Mouse (Mus musculus): ENCODE results near the gene Ift80. TPM values are rescaled to one million over a fixed set of nuclear protein-coding genes. Genes with fewer than 3 reads are reported as not detected.

The Ift80 gene
- polyA plus RNA-seq, 1 experiment from 2014 or later = 3.2 TPM

- no peaks in the 10 kb centered on the region for H3K4me1 ChIP-seq (ENCODE audit: insufficient read depth)
These were observed 107.2 kb downstream of the Ift80 start for GRCm38 (mm10) chr3:68897154-68897553.

GRCm38 (mm10) chr3:68895426-68895825, 108.9 kb downstream of the Ift80 start:
- Histone ChIP-seq H3K4me2 (ENCODE audit: low read depth, low read length) (no peak overlapping the region), H3K36me3 (replicated peaks; ENCODE audit: insufficient read depth, low read length) (peaks cover 3% of the 10 kb centered on the region; the same call in 1 of the 2 replicates), H3K9me3 (ENCODE audit: low read length) (no peaks in the 10 kb centered on the region), H3K4me3 (ENCODE audit: low read depth, low read length) (no peak overlapping the region), H3K27ac (ENCODE audit: low read depth) (no peak overlapping the region), H3K9ac (replicated peaks) (no peak overlapping the region), H3K4me1 (ENCODE audit: insufficient read depth) (no peaks in the 10 kb centered on the region), H3K27me3 (ENCODE audit: insufficient read depth, low read length) (no peaks in the 10 kb centered on the region)
- DNase-seq (no peak), ATAC-seq (no peak)
- TF ChIP-seq EP300 (IDR thresholded peaks at IDR 0.05; ENCODE audit: low read depth) = no peak
- 77% methylated on average over 4 of the region's 4 CpGs for WGBS (ENCODE audit: insufficient replicate concordance)

More at GRCm38 (mm10) chr3:68897154-68897553, 107.2 kb downstream of the Ift80 start:
- no peaks in the 10 kb centered on the region for H3K9me3 ChIP-seq (ENCODE audit: low read length)
- H3K27ac ChIP-seq (ENCODE audit: low read depth) = no peak overlapping the region
- H3K9ac ChIP-seq (replicated peaks) = no peak overlapping the region
- 85% methylated on average over 5 of the region's 5 CpGs for WGBS (ENCODE audit: insufficient replicate concordance)
- no peaks in the 10 kb centered on the region for H3K27me3 ChIP-seq (ENCODE audit: insufficient read depth, low read length)
- TF ChIP-seq CTCF (IDR thresholded peaks at IDR 0.05; ENCODE audit: low read depth) = 0 out of 2 replicates have a peak, but pooled peaks have one; percentile 9
- no peak for TF ChIP-seq EP300 (IDR thresholded peaks at IDR 0.05; ENCODE audit: low read depth)
- peaks cover 3% of the 10 kb centered on the region; the same call in 1 of the 2 replicates for H3K36me3 ChIP-seq (replicated peaks; ENCODE audit: insufficient read depth, low read length)
- H3K4me3 ChIP-seq (ENCODE audit: low read depth, low read length) = no peak overlapping the region
- H3K4me2 ChIP-seq (ENCODE audit: low read depth, low read length) = no peak overlapping the region
- no peak for DNase-seq
- no peak for ATAC-seq

DNA sequence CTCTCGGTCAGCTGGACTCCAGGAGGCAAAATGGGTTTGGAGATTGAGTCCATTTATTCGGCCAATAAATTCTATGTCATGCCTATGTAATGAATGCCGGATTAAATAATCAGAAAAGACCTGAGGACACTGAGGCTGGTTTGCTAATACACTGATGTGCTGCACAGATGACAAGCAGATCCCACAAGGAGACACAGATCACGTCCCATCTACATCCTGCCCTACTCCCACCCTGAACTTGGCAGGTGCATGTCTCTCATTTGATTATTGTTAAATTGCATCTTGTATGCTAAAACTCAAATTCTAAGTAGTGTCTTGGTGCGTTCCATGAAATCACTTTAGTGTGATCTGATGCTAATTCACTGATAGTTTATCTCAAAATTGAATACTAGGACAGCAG, 117.5 kb downstream of the Ift80 start:
- ATAC-seq = no peak
- WGBS (ENCODE audit: insufficient replicate concordance) = 82% methylated on average over 5 of the region's 5 CpGs
- Histone ChIP-seq H3K4me2 (ENCODE audit: low read depth, low read length) (no peak overlapping the region), H3K4me3 (ENCODE audit: low read depth, low read length) (no peak overlapping the region), H3K4me1 (ENCODE audit: insufficient read depth) (no peaks in the 10 kb centered on the region), H3K36me3 (replicated peaks; ENCODE audit: insufficient read depth, low read length) (no peaks in the 10 kb centered on the region), H3K27me3 (ENCODE audit: insufficient read depth, low read length) (no peaks in the 10 kb centered on the region), H3K9ac (replicated peaks) (no peak overlapping the region), H3K9me3 (ENCODE audit: low read length) (no peaks in the 10 kb centered on the region), H3K27ac (ENCODE audit: low read depth) (no peak overlapping the region)
- TF ChIP-seq CTCF (IDR thresholded peaks at IDR 0.05; ENCODE audit: low read depth) = no peak
- no peak for TF ChIP-seq EP300 (IDR thresholded peaks at IDR 0.05; ENCODE audit: low read depth)
- DNase-seq = no peak

- Histone ChIP-seq H3K4me3 (ENCODE audit: low read depth, low read length) (no peak overlapping the region), H3K36me3 (replicated peaks; ENCODE audit: insufficient read depth, low read length) (no peaks in the 10 kb centered on the region), H3K9ac (replicated peaks) (no peak overlapping the region), H3K4me2 (ENCODE audit: low read depth, low read length) (no peak overlapping the region), H3K9me3 (ENCODE audit: low read length) (no peaks in the 10 kb centered on the region), H3K27me3 (ENCODE audit: insufficient read depth, low read length) (peaks cover 20% of the 10 kb centered on the region), H3K27ac (ENCODE audit: low read depth) (no peak overlapping the region), H3K4me1 (ENCODE audit: insufficient read depth) (peaks cover 14% of the 10 kb centered on the region)
- no peak for TF ChIP-seq CTCF (IDR thresholded peaks at IDR 0.05; ENCODE audit: low read depth)
- TF ChIP-seq EP300 (IDR thresholded peaks at IDR 0.05; ENCODE audit: low read depth) = no peak
- WGBS (ENCODE audit: insufficient replicate concordance) = 74% methylated on average over 2 of the region's 2 CpGs
- no peak for ATAC-seq
- DNase-seq = no peak
These were observed 130.3 kb downstream of the Ift80 start for GRCm38 (mm10) chr3:68874079-68874478.

GRCm38 (mm10) chr3:68870568-68870950, 133.8 kb downstream of the Ift80 start:
- no peak overlapping the region for H3K9ac ChIP-seq (replicated peaks)
- TF ChIP-seq CTCF (IDR thresholded peaks at IDR 0.05; ENCODE audit: low read depth) (no peak), EP300 (IDR thresholded peaks at IDR 0.05; ENCODE audit: low read depth) (no peak)
- H3K9me3 ChIP-seq (ENCODE audit: low read length) = no peaks in the 10 kb centered on the region
- WGBS (ENCODE audit: insufficient replicate concordance) = 8% methylated on average over 15 of the region's 15 CpGs
- ATAC-seq (no peak), DNase-seq (no peak)
- H3K4me2 ChIP-seq (ENCODE audit: low read depth, low read length) = peak overlapping the region; percentile 93
- H3K4me1 ChIP-seq (ENCODE audit: insufficient read depth) = peaks cover 16% of the 10 kb centered on the region
- H3K27ac ChIP-seq (ENCODE audit: low read depth) = no peak overlapping the region
- peak overlapping the region; percentile 57 for H3K4me3 ChIP-seq (ENCODE audit: low read depth, low read length)
- peaks cover 34% of the 10 kb centered on the region for H3K27me3 ChIP-seq (ENCODE audit: insufficient read depth, low read length)
- no peaks in the 10 kb centered on the region for H3K36me3 ChIP-seq (replicated peaks; ENCODE audit: insufficient read depth, low read length)

DNA sequence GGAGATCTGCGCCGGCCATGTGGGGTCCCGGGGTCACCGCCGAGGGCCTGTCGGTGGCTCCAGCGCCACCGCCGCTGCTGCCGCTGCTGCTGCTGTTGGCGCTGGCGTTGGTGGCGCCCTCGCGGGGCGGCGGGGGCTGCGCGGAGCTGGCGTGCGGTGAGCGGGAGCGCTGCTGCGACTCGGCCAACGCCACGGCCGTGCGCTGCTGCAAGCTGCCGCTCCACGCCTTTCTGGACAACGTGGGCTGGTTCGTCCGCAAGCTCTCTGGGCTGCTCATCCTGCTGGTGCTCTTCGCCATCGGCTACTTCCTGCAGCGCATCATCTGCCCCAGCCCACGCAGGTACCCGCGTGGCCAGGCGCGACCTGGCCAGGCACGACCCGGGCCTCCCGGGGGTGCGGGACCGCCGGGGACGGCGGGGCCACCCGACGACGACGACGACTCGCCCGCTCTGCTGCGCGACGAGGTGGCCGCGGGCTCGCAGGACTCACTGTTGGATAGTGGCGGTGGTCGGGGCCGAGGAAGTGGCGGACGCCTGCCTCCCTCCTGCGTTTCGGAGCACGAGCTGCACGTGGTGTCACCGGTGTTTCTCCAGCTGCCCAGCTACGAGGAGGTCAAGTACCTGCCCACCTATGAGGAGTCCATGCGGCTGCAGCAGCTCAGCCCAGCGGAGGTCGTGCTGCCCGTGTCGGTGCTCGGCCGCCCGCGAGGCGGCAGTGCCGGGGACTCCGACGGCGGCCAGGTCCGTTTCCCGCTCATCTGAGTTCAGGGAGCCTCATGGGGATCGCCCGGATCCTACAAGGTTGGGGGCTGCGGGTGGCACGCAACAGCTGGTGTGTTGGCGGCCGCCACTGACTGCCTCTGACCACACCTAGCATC, 134.4 kb downstream of the Ift80 start:
- Histone ChIP-seq H3K9ac (replicated peaks) (no peak overlapping the region), H3K27me3 (ENCODE audit: insufficient read depth, low read length) (peaks cover 34% of the 10 kb centered on the region), H3K4me3 (ENCODE audit: low read depth, low read length) (peak overlapping the region; percentile 57), H3K4me1 (ENCODE audit: insufficient read depth) (peaks cover 16% of the 10 kb centered on the region), H3K4me2 (ENCODE audit: low read depth, low read length) (peak overlapping the region; percentile 93), H3K27ac (ENCODE audit: low read depth) (no peak overlapping the region), H3K9me3 (ENCODE audit: low read length) (no peaks in the 10 kb centered on the region), H3K36me3 (replicated peaks; ENCODE audit: insufficient read depth, low read length) (no peaks in the 10 kb centered on the region)
- ATAC-seq (peak; percentile 31; the same call in 1 of the 2 replicates), DNase-seq (peak; percentile 44)
- WGBS (ENCODE audit: insufficient replicate concordance) = under 1% methylated on average over 89 of the region's 96 CpGs
- TF ChIP-seq EP300 (IDR thresholded peaks at IDR 0.05; ENCODE audit: low read depth) = no peak
- peak; percentile 47 for TF ChIP-seq CTCF (IDR thresholded peaks at IDR 0.05; ENCODE audit: low read depth)

All from liver, postnatal 0 days (tissue).